Mouse (Mus musculus): ENCODE measurements around the gene Prox2. TPM values are rescaled to one million over a fixed set of nuclear protein-coding genes. Genes with fewer than 3 reads are reported as not detected.

Prox2 gene
- polyA plus RNA-seq, 1 experiment from 2014 or later, result 2.1 TPM

- Histone ChIP-seq H3K27ac (replicated peaks; ENCODE audit: low read depth, low read length) (no peak overlapping the region), H3K9ac (replicated peaks; ENCODE audit: low read length) (no peak overlapping the region), H3K4me1 (ENCODE audit: control insufficient read depth, insufficient read depth, low read length) (no peaks in the 10 kb centered on the region), H3K4me3 (replicated peaks; ENCODE audit: low read depth, low read length) (no peak overlapping the region), H3K36me3 (ENCODE audit: control insufficient read depth, insufficient read depth, low read length) (peaks cover 84% of the 10 kb centered on the region), H3K9me3 (ENCODE audit: control insufficient read depth, low read length) (no peaks in the 10 kb centered on the region), H3K27me3 (ENCODE audit: control insufficient read depth, insufficient read depth, low read length) (no peaks in the 10 kb centered on the region), H3K4me2 (ENCODE audit: low read length) (no peak overlapping the region)
- no peak for ATAC-seq (ENCODE audit: low FRiP score, low TSS enrichment)
- WGBS, result 91% methylated on average over 9 of the region's 9 CpGs
- DNase-seq, result no peak
Observed at GRCm38 (mm10) chr12:85121806-85122459, 11.4 kb upstream of the Prox2 start.

GRCm38 (mm10) chr12:85115678-85116077 lies 5.1 kb upstream of the Prox2 start:
- peaks cover 29% of the 10 kb centered on the region for H3K36me3 ChIP-seq (ENCODE audit: control insufficient read depth, insufficient read depth, low read length)
- WGBS, result 82% methylated on average over 7 of the region's 7 CpGs
- no peak overlapping the region for H3K27ac ChIP-seq (replicated peaks; ENCODE audit: low read depth, low read length)
- no peak overlapping the region for H3K9ac ChIP-seq (replicated peaks; ENCODE audit: low read length)
- H3K27me3 ChIP-seq (ENCODE audit: control insufficient read depth, insufficient read depth, low read length), result no peaks in the 10 kb centered on the region
- peaks cover 13% of the 10 kb centered on the region for H3K4me1 ChIP-seq (ENCODE audit: control insufficient read depth, insufficient read depth, low read length)
- no peak overlapping the region for H3K4me3 ChIP-seq (replicated peaks; ENCODE audit: low read depth, low read length)
- DNase-seq, result no peak
- no peaks in the 10 kb centered on the region for H3K9me3 ChIP-seq (ENCODE audit: control insufficient read depth, low read length)
- H3K4me2 ChIP-seq (ENCODE audit: low read length), result no peak overlapping the region
- no peak for ATAC-seq (ENCODE audit: low FRiP score, low TSS enrichment)

GRCm38 (mm10) chr12:85113917-85114316 lies 3.4 kb upstream of the Prox2 start:
- WGBS, result 96% methylated on average over 3 of the region's 3 CpGs
- Histone ChIP-seq H3K4me3 (replicated peaks; ENCODE audit: low read depth, low read length) (no peak overlapping the region), H3K36me3 (ENCODE audit: control insufficient read depth, insufficient read depth, low read length) (peaks cover 12% of the 10 kb centered on the region), H3K9ac (replicated peaks; ENCODE audit: low read length) (no peak overlapping the region), H3K4me1 (ENCODE audit: control insufficient read depth, insufficient read depth, low read length) (peaks cover 22% of the 10 kb centered on the region), H3K9me3 (ENCODE audit: control insufficient read depth, low read length) (no peaks in the 10 kb centered on the region), H3K27me3 (ENCODE audit: control insufficient read depth, insufficient read depth, low read length) (no peaks in the 10 kb centered on the region), H3K27ac (replicated peaks; ENCODE audit: low read depth, low read length) (no peak overlapping the region), H3K4me2 (ENCODE audit: low read length) (no peak overlapping the region)
- DNase-seq (no peak), ATAC-seq (ENCODE audit: low FRiP score, low TSS enrichment) (no peak)

GRCm38 (mm10) chr12:85113337-85113736 lies 2.8 kb upstream of the Prox2 start:
- H3K36me3 ChIP-seq (ENCODE audit: control insufficient read depth, insufficient read depth, low read length), result peaks cover 6% of the 10 kb centered on the region
- no peak overlapping the region for H3K4me2 ChIP-seq (ENCODE audit: low read length)
- H3K4me1 ChIP-seq (ENCODE audit: control insufficient read depth, insufficient read depth, low read length), result peaks cover 22% of the 10 kb centered on the region
- ATAC-seq (ENCODE audit: low FRiP score, low TSS enrichment) (no peak), DNase-seq (no peak)
- no peak overlapping the region for H3K27ac ChIP-seq (replicated peaks; ENCODE audit: low read depth, low read length)
- WGBS, result 95% methylated on average over 3 of the region's 3 CpGs
- H3K9me3 ChIP-seq (ENCODE audit: control insufficient read depth, low read length), result no peaks in the 10 kb centered on the region
- H3K9ac ChIP-seq (replicated peaks; ENCODE audit: low read length), result no peak overlapping the region
- H3K4me3 ChIP-seq (replicated peaks; ENCODE audit: low read depth, low read length), result no peak overlapping the region
- H3K27me3 ChIP-seq (ENCODE audit: control insufficient read depth, insufficient read depth, low read length), result no peaks in the 10 kb centered on the region

GRCm38 (mm10) chr12:85112550-85113251 lies 2.1 kb upstream of the Prox2 start:
- no peaks in the 10 kb centered on the region; the same call in 1 of the 2 replicates for H3K36me3 ChIP-seq (ENCODE audit: control insufficient read depth, insufficient read depth, low read length)
- no peak for ATAC-seq (ENCODE audit: low FRiP score, low TSS enrichment)
- peaks cover 22% of the 10 kb centered on the region for H3K4me1 ChIP-seq (ENCODE audit: control insufficient read depth, insufficient read depth, low read length)
- H3K27me3 ChIP-seq (ENCODE audit: control insufficient read depth, insufficient read depth, low read length), result no peaks in the 10 kb centered on the region
- no peak overlapping the region for H3K9ac ChIP-seq (replicated peaks; ENCODE audit: low read length)
- H3K4me2 ChIP-seq (ENCODE audit: low read length), result peak overlapping the region; percentile 90; the same call in 1 of the 2 replicates
- DNase-seq, result no peak
- no peak overlapping the region for H3K27ac ChIP-seq (replicated peaks; ENCODE audit: low read depth, low read length)
- 97% methylated on average over 7 of the region's 7 CpGs for WGBS
- no peaks in the 10 kb centered on the region for H3K9me3 ChIP-seq (ENCODE audit: control insufficient read depth, low read length)
- no peak overlapping the region for H3K4me3 ChIP-seq (replicated peaks; ENCODE audit: low read depth, low read length)

GRCm38 (mm10) chr12:85110011-85110697 lies 405 bp downstream of the Prox2 start:
- WGBS, result 14% methylated on average over 18 of the region's 18 CpGs
- ATAC-seq (ENCODE audit: low FRiP score, low TSS enrichment) (peak; percentile 49; the same call in 1 of the 2 replicates), DNase-seq (no peak)
- H3K9me3 ChIP-seq (ENCODE audit: control insufficient read depth, low read length), result no peaks in the 10 kb centered on the region
- H3K4me3 ChIP-seq (replicated peaks; ENCODE audit: low read depth, low read length), result peak overlapping the region; percentile 100
- H3K9ac ChIP-seq (replicated peaks; ENCODE audit: low read length), result peak overlapping the region; percentile 92
- no peaks in the 10 kb centered on the region for H3K36me3 ChIP-seq (ENCODE audit: control insufficient read depth, insufficient read depth, low read length)
- peak overlapping the region; percentile 82 for H3K27ac ChIP-seq (replicated peaks; ENCODE audit: low read depth, low read length)
- peaks cover 22% of the 10 kb centered on the region for H3K4me1 ChIP-seq (ENCODE audit: control insufficient read depth, insufficient read depth, low read length)
- H3K27me3 ChIP-seq (ENCODE audit: control insufficient read depth, insufficient read depth, low read length), result no peaks in the 10 kb centered on the region
- peak overlapping the region; percentile 90 for H3K4me2 ChIP-seq (ENCODE audit: low read length)

- DNase-seq (no peak), ATAC-seq (ENCODE audit: low FRiP score, low TSS enrichment) (no peak)
- no peak overlapping the region for H3K4me3 ChIP-seq (replicated peaks; ENCODE audit: low read depth, low read length)
- no peaks in the 10 kb centered on the region for H3K9me3 ChIP-seq (ENCODE audit: control insufficient read depth, low read length)
- H3K27ac ChIP-seq (replicated peaks; ENCODE audit: low read depth, low read length), result no peak overlapping the region
- WGBS, result 27% methylated on average over 4 of the region's 4 CpGs
- H3K27me3 ChIP-seq (ENCODE audit: control insufficient read depth, insufficient read depth, low read length), result no peaks in the 10 kb centered on the region
- no peak overlapping the region for H3K9ac ChIP-seq (replicated peaks; ENCODE audit: low read length)
- peak overlapping the region; percentile 90 for H3K4me2 ChIP-seq (ENCODE audit: low read length)
- H3K36me3 ChIP-seq (ENCODE audit: control insufficient read depth, insufficient read depth, low read length), result no peaks in the 10 kb centered on the region
- peaks cover 22% of the 10 kb centered on the region for H3K4me1 ChIP-seq (ENCODE audit: control insufficient read depth, insufficient read depth, low read length)
Observed at GRCm38 (mm10) chr12:85109426-85109825, 1.1 kb downstream of the Prox2 start.

GRCm38 (mm10) chr12:85108643-85109042 lies 1.9 kb downstream of the Prox2 start:
- H3K27ac ChIP-seq (replicated peaks; ENCODE audit: low read depth, low read length), result no peak overlapping the region
- H3K4me3 ChIP-seq (replicated peaks; ENCODE audit: low read depth, low read length), result no peak overlapping the region
- H3K4me2 ChIP-seq (ENCODE audit: low read length), result no peak overlapping the region
- H3K36me3 ChIP-seq (ENCODE audit: control insufficient read depth, insufficient read depth, low read length), result no peaks in the 10 kb centered on the region
- H3K9me3 ChIP-seq (ENCODE audit: control insufficient read depth, low read length), result no peaks in the 10 kb centered on the region
- ATAC-seq (ENCODE audit: low FRiP score, low TSS enrichment) (no peak), DNase-seq (no peak)
- no peak overlapping the region for H3K9ac ChIP-seq (replicated peaks; ENCODE audit: low read length)
- H3K4me1 ChIP-seq (ENCODE audit: control insufficient read depth, insufficient read depth, low read length), result peaks cover 22% of the 10 kb centered on the region
- no peaks in the 10 kb centered on the region for H3K27me3 ChIP-seq (ENCODE audit: control insufficient read depth, insufficient read depth, low read length)
- 61% methylated on average over 3 of the region's 3 CpGs for WGBS
